Mouse (Mus musculus): ENCODE results near the gene Gpr26.
A peak's percentile ranks its signal among the peaks of the same experiment; 100 is the strongest.

Gene Gpr26

GRCm38 (mm10) chr7:131966023-131966915 is at the start of gene Gpr26:
Gene Gpr26, plus strand, starts transcription at chr7:131966460.
- no peak for DNase-seq

- DNase-seq = no peak
These were observed 48.9 kb upstream of the Gpr26 start for GRCm38 (mm10) chr7:131917384-131917783.

GRCm38 (mm10) chr7:131927288-131928050 is 38.8 kb upstream of the Gpr26 start:
- no peak for DNase-seq

DNA sequence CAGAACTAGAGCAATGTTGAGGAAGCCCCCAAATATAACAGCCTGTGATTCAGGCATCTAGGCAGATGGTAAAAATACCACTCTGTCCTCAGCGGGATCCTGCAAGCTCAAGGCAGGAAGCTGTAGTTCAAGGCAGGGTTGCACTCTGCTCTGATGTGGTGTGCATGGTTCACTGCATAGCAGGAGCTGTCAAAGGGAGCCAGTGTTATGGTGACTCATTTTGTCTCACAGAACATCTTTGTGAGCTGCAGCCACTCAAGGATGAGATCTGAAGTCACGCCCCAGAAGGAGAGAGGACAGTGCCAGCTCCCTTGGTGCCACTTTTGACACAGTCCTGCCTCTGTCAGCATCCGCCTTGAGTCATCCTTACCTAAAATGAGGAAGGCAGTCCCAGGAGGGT is 28.6 kb upstream of the Gpr26 start:
- DNase-seq = no peak

GRCm38 (mm10) chr7:131951131-131951530 is 15.1 kb upstream of the Gpr26 start:
- DNase-seq = no peak

DNA sequence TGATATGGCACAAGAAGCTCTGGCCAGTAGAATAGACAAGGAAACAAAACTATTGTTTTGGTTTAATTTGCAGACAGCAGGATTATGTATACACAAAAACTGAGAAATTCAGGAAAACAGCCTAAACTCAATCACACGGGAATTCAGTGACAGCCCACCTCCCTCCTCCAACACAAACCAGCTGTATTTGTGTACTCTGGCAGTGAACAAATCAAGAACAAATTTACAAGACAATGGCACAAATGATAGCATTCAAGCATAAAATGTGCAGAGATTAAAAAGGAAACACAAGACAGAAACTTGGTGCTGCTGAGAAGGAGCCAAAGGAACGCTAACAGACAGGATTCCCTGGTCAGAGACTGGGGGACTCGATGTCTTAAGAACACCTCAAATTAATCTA is 12.9 kb upstream of the Gpr26 start:
- no peak for DNase-seq

GRCm38 (mm10) chr7:131958705-131959104 is 7.6 kb upstream of the Gpr26 start:
- no peak for DNase-seq

DNA sequence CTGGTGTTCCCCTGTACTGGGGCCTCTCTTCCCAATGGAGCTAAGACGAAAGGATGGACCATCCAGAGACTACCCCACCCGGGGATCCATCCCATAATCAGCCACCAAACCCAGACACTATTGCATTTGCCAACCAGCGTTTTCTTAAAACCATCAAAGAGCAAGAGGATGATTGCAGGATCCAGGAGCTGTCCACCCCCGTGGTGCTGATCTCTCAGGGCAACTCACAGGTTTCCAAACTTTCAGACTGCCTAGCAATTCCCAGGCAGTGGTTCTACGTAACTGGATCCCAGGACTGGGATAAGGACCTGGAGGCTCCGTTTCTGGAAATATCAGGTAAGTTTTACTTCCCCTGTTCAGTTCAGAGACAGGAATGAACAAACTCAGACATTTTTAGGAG is 5.7 kb upstream of the Gpr26 start:
- no peak for DNase-seq

- peak in 1 of 2 experiments; percentile 2 for DNase-seq
These were observed 745 bp downstream of the Gpr26 start for GRCm38 (mm10) chr7:131966916-131967494.

GRCm38 (mm10) chr7:131970255-131970654 is 4.0 kb downstream of the Gpr26 start:
- no peak for DNase-seq

DNA sequence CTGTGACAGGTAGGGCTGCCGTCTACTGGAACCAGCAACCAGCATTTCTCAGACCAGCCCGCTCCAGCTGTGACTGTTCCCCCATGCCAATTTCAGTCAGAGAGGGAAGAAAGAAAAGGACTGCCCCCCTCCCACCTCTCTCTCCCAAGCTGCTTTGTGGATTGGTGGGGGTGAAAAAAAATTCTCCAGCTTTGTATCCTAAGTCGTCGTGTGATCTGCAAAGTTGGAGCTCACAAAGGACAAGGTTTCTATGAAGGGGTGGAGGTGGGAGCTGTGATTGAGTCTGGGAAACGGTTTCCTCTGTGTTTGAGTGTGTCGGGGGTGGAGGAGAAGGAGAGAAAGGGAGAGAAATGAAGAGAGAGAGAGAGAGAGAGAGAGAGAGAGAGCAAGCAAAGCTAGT is 9.6 kb downstream of the Gpr26 start:
- no peak for DNase-seq

GRCm38 (mm10) chr7:131978609-131979008 is 12.3 kb downstream of the Gpr26 start:
- no peak for DNase-seq

DNA sequence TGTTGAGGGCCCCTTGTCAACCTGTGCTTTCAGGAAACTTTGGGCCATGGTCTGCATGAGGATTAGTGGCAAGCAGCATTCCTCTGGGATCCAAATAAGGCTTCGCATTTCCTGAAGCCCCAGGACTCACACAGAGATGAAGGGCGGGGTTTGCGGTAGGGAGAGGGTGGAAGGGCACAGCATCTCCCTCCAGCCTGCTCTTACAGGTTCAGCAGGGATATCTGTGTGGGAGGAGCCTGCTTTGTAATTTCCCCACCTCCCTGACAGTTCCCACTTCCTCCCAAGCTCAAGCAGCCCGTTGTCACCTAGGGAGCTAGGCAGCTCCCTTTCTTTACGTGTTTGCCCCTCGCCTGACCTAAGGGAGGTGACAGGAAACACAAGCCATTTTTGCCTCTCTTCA is 22.8 kb downstream of the Gpr26 start:
- DNase-seq = no peak

DNA sequence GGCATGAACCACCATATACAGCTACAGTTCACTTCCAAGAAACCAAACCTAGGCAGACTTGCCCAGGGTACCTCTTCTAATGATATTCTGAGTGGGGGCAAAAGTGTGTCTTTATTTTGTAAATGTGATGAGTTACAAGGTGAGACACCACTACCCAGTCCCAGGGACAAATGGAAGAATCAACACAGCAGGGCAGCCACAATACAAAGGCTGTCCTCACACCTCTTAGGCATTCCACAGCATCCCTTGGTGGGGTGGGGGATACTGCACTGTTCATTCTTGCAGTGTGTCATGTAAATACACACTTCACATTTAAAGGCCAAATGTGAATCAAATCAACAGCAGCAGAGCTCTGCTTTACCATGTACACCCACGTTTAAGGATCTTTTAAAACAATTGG is 26.0 kb downstream of the Gpr26 start:
- DNase-seq = no peak

DNA sequence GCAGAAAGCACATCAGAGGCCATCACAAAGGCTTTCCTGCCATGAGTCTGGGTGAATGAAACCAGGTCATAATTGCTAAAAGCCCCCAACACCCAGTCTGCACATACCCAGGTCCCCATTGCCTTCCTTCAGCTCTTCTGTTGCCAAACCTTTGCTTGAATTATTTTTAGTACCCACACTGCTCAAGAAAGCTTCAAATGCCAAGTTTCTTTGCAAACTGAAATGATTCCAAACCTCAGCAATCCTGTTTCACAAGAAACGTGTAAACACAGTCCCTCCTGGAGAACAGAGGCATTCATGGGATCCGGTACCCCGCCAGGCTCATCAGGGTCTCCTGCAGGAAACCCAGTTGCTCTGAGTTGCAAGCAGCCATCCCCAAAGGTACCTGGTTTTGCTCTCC is 26.6 kb downstream of the Gpr26 start:
- no peak for DNase-seq

DNA sequence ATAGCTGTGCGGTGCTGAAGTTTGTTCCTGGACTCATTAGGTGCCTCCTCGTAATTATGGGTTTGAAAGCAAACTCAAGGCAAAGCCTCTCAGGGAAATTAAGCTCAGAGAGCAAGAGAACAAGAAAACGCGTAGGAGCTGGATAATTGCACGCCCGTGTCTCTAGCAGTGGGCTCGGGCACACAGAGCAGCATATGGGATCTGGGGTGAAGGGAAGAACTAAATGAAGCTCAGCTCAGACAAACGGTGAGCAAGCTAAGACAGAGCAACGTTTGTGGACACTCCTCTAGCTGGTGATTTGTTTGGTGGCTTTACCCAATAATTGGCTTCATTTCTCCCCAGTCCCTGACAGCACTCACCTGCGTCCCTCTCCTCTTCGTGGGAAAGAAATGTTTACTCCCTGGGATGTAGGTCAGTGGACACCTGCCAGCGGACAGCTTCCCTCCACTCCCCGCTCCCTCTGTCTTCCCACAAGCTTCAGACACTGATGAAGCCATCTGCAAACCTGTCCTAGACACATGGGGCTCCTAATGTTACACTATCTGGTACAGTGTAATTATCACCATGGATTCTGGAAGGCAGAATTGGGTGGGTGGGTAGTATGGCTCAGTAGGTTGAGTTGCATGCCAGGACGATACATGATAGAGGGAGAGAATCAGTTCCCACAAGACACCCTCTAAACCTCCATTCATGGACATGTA is 39.9 kb downstream of the Gpr26 start:
- DNase-seq = no peak

DNA sequence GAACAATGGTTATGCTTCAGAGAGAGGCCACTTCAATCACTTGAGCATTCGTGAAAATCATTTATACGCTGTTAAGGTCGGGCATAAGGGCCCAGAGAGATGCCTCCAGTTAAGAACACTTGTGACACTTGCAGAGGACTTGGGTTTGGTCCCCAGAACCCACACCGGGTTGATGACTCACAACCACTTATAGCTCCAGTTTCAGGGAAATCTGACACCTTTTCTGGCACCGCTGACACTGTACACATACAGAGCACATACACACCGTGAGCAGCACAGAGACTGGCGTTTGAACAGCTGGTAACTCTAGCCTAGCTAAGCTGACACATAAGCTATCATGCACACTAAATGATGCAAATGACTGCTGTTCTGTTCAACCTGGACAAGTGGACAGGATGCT is 42.7 kb downstream of the Gpr26 start:
- DNase-seq = no peak

- no peak for DNase-seq
These were observed 46.9 kb downstream of the Gpr26 start for GRCm38 (mm10) chr7:132012969-132013679.

GRCm38 (mm10) chr7:132013970-132014369 is 47.7 kb downstream of the Gpr26 start:
- DNase-seq = no peak

DNA sequence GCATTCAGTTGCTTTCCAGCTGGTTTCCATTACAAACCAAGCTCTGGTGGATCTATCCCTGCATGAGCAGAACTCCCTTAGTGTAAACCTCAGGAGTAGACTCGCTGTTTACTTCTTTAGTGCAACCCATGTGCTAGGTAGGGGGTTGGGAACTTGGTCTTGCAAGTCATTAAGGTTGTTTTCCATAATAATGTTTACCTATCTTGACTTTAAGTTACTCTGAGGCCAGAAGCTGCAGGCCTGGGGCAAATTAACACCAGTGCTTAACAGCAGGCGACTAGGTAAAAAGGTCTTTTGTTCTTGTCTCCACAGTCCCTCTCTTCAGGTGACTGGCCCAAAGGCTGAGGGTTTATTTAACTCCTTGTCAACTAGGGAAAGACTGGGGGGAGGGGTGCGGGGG is 48.9 kb downstream of the Gpr26 start:
- DNase-seq = no peak

DNA sequence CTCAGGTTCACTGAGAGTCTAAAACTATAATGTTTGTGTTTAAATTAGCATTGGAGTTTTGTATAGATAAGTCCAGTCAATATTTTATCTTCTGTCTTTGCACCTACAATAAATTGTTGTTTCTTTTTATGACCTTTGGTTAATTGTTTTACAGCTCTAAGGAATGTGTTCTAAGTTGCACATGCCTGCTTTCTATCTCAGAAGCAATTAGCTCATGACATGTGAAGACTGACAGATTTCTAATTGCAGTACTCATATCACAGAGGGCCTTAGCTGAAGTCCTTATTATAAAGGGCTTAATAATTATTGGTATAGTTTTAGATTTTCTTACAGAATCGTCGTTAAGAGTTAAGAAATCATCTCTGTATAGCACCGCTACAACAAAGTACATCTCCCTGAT is 49.7 kb downstream of the Gpr26 start:
- no peak for DNase-seq

DNA sequence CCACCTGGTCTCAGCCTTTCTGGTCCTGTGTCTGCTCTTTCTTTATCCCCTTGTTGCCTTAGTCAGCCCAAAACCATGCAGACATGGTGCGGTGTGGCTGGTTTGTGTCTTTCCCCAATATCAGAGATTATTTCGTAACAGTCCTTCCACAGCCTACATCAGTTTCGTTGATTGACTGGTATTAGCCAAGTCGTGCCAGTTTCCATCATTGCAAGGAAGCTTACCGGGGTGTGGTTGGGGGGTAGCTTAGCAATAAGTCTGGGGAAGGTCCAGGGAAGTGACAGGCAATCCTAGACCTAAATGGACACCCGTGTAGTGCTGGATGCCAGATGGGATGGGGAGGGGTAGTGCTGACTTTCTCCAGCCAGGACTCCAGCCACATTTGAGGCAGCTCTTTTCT is 59.3 kb downstream of the Gpr26 start:
- DNase-seq = no peak

DNA sequence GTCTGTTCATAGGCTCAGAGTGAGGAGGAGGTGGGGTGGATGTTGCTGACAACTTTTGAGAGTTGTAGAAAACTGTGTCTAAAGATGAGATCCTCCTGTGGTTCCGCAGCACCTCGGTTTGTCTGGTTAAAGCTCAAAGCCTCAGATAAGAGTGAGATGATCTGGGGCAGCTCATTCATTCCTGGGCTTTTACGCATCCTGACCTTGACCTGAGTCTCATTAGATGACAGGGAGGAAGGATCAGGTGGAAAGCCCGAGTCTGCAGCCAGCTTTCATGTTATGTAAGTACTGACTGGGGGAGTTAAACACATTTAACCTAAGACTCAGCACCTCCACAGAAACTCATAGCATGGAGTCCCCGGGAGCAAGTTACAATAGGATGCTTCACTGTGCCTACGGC is 60.4 kb downstream of the Gpr26 start:
- no peak for DNase-seq

Measured in cerebellum, adult 18-20 months (tissue).